Mouse (Mus musculus) bone marrow, adult 2 months (tissue): Measurements from ENCODE around the gene Esrp2.

Experiments
- CTCF ChIP-seq: fragments of 200-500 bp; IDR thresholded peaks from 2 replicates; pipeline ENCODE4 v1.5.1; 2011; ENCODE audit warnings: low read length, control low read depth; ENCODE audit not compliant: control insufficient read depth, insufficient read depth
- POLR2A ChIP-seq: fragments of 200-500 bp; IDR thresholded peaks from 2 replicates; pipeline ENCODE4 v1.6.1; 2011; ENCODE audit warnings: low read depth, mild to moderate bottlenecking, control low read depth, low read length, borderline replicate concordance; ENCODE audit not compliant: control insufficient read depth

DNA sequence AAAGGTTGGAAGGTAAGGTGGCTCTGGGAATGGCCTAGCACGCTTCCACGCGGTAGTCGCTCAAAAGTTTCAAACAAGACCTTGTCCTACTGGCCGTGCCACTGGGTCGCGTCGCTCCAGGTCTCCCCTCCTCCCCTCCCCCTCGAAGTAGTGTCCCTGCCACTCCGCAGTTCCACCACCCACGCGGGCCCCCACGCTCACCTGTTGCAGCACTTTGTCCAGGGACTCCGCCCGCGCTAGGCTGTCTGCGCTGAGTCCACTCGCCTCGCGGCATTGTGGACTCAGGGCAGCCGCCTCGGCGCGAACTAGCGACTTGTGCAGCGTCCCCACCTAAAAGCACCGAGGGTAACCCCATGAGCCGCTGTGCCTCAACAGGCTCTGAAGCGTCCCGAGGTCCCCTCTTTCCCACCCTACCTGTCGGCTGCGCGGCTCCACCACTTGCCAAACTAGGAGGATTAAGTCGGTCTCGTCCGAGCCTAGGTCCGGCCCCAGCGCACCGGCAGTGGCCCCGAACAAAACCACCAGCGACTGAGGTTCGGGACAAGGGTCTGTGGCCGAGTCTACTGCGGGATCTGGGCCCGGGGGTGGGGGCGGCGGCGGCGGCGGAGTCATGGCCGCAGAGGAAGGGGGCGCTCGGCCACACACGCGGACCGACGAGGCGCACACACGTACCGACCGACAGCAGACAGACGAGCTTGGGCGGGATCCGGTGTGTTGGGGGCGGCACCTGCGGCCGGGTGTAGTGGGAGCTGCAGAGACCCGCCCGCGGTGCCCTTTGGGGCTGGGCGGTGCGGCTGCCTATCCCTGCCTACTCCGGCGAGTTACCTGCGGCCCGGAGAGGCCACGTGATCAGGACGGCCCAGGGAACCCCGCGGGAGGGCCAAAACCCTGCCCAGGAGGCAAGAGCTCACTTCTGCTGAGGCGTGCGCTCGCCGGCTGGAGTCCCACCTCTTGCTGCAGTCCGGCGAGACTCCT, at the start of gene Esrp2:
- TF ChIP-seq POLR2A (0 out of 2 replicates have a peak, but pooled peaks have one; percentile 17), CTCF (no peak)
